Mouse (Mus musculus) testis, adult 2 months (tissue): ENCODE results near the gene Lmntd1. TPM values are rescaled to one million over a fixed set of nuclear protein-coding genes. Genes with fewer than 3 reads are reported as not detected.
"Not testable (repeated sequence)": the region's sequence is repeated elsewhere in the genome, so short reads cannot be mapped to it uniquely, and the experiment has no call there.

ENCODE experiments used
- H3K27ac ChIP-seq: fragments of 200-500 bp; 2 replicates; pipeline ENCODE4 v1.5.1; 2012; ENCODE audit warnings: low read depth, low read length; ENCODE audit not compliant: control insufficient read depth, insufficient read depth
- H3K27me3 ChIP-seq: fragments of 200-500 bp; 2 replicates; pipeline ENCODE4 v1.6.1; 2012; ENCODE audit warnings: mild to moderate bottlenecking, low read length, moderate library complexity; ENCODE audit not compliant: control insufficient read depth, insufficient read depth
- H3K36me3 ChIP-seq: fragments of 200-500 bp; 2 replicates; pipeline ENCODE4 v1.6.1; 2012; ENCODE audit warnings: mild to moderate bottlenecking, low read length; ENCODE audit not compliant: control insufficient read depth, insufficient read depth
- H3K4me1 ChIP-seq: fragments of 200-500 bp; 2 replicates; pipeline ENCODE4 v1.6.1; 2012; ENCODE audit warnings: low read length; ENCODE audit not compliant: control insufficient read depth, insufficient read depth
- H3K4me3 ChIP-seq: fragments of 200-500 bp; 2 replicates; pipeline ENCODE4 v1.5.1; 2012; ENCODE audit warnings: low read depth, mild to moderate bottlenecking, low read length, moderate library complexity, mixed read lengths; ENCODE audit not compliant: control insufficient read depth
- CTCF ChIP-seq: fragments of 200-500 bp; IDR thresholded peaks from 2 replicates; pipeline ENCODE4 v1.5.1; 2012; ENCODE audit warnings: low read depth, mild to moderate bottlenecking, inconsistent platforms, low read length, moderate library complexity; ENCODE audit not compliant: control insufficient read depth, insufficient read depth, insufficient replicate concordance
- POLR2A ChIP-seq: fragments of 200-500 bp; IDR thresholded peaks from 2 replicates; pipeline ENCODE4 v1.6.1; 2012; ENCODE audit warnings: low read depth, mild to moderate bottlenecking, inconsistent platforms, low read length, moderate library complexity; ENCODE audit not compliant: control insufficient read depth
- polyA plus RNA-seq: library from polyadenylated mRNA; depleted of rRNA; stranded (reverse); fragments of >200 nt; gene quantifications from 2 replicates; pipeline ENCODE4 v1.2.3, GENCODE M21; 2012

Gene Lmntd1
- polyA plus RNA-seq, 1 experiment, result 37.9 TPM

DNA sequence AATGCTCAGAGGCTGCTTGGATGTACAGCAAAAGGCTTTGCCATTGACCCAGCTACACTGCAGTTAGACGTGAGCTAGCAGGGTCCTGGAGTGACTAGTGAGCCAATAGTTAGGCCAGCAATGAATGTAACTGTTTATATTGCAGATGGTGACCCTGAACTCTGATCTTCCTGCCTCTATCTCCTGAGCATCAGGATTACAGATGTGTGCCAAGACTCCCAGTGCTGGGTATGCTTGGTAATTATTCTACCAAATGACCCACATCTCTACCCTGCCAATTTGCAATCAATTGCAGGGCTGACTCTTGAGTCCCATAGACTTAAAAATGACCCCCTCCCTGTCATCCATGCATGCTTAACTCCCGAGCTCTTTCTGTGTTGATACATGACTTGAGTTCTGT lies 269.4 kb downstream of the Lmntd1 start:
- Histone ChIP-seq H3K36me3 (no peaks in the 10 kb centered on the region), H3K27me3 (no peaks in the 10 kb centered on the region), H3K4me1 (peaks cover 22% of the 10 kb centered on the region), H3K4me3 (no peak overlapping the region), H3K27ac (no peak overlapping the region)
- no peak for TF ChIP-seq POLR2A
- no peak for TF ChIP-seq CTCF

DNA sequence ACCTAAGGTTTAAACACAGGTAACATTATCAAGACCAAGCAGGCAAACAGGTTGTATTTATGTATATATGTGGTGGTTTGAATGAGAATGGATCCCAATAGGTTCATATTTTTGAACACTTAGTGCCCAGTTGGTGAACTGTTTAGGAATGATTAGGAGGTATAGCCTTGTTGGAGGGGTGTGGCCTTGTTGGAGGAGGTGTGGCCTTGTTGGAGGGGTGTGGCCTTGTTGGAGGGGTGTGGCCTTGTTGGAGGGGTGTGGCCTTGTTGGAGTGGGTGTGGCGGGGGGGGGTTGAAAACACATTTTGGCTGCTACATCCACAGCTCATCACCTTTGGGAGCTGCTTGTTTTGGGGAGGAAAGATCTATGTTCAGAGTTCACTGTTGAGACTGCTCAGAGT lies 270.7 kb downstream of the Lmntd1 start:
- no peak overlapping the region for H3K4me3 ChIP-seq
- TF ChIP-seq POLR2A (no peak), CTCF (no peak)
- H3K27me3 ChIP-seq, result no peaks in the 10 kb centered on the region
- H3K36me3 ChIP-seq, result no peaks in the 10 kb centered on the region
- H3K4me1 ChIP-seq, result peaks cover 25% of the 10 kb centered on the region
- no peak overlapping the region for H3K27ac ChIP-seq

DNA sequence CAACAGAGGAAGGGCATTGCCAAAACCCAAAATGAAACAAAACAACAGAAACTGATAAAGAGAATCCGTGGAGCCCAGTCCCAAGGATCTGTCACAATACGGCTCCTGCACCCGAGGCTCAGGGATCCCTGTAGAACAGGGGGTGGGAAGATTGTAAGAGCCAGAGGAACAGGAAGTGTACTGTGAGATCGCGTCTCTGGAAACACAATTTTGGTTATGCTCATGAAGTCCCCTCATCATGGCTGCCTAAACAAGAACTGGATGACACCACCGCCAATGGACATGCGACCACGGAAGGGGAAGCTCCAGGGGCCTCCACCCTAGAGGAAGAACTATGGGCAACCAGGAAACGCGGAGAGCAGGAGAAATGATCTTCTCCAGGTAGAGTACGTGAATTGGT lies 271.3 kb downstream of the Lmntd1 start:
- Histone ChIP-seq H3K4me1 (peaks cover 23% of the 10 kb centered on the region), H3K27ac (no peak overlapping the region), H3K27me3 (no peaks in the 10 kb centered on the region), H3K36me3 (no peaks in the 10 kb centered on the region), H3K4me3 (no peak overlapping the region)
- TF ChIP-seq CTCF (no peak), POLR2A (no peak)

DNA sequence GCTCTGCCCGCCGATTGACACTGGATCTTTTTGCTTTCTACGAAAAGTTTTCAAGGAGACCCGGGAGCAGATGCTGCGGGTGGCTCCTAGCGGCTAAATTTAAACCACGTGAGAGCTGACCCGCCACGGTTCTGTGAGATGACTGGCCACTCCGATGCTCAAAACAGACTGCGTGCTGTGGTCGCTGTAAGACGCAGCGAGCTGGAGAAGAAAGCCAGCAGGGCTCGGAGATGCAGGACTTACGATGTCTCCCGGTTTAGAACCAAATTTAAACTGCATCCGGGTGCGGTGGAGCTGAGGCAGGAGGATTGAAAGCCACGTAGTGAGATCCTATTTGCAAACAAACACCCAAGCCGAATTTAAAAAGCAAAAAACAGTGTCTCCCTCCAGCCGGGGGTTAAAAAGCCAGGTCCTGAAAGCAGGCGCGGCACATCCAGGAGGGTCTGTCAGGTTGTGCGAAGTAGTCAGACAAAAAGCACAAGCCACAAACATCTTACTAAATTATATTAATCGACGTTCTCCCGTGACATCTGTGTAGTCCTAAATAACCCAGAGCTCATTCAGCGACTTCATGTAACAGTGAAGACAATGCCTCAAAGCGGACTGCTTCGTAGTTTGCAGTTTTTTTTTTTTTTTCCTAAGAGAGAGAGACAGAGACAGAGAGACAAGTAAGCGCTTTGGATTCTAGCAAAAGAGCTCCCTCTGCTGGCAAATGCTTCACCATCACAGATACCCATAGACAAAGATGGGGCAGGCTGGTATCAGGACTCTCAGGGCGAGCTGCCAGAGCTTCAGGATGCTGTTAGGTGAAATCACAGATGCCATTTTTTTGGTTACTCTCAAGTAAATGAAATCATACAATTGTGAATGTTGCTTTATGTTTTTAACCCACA lies 272.6 kb downstream of the Lmntd1 start:
- peak overlapping the region; percentile 69 for H3K4me3 ChIP-seq
- H3K4me1 ChIP-seq, result peaks cover 21% of the 10 kb centered on the region
- TF ChIP-seq CTCF (peak; percentile 15; the same call in 1 of the 2 replicates), POLR2A (peak; percentile 53; the same call in 1 of the 2 replicates)
- H3K27ac ChIP-seq, result peak overlapping the region; percentile 68
- no peaks in the 10 kb centered on the region for H3K27me3 ChIP-seq
- no peaks in the 10 kb centered on the region for H3K36me3 ChIP-seq

DNA sequence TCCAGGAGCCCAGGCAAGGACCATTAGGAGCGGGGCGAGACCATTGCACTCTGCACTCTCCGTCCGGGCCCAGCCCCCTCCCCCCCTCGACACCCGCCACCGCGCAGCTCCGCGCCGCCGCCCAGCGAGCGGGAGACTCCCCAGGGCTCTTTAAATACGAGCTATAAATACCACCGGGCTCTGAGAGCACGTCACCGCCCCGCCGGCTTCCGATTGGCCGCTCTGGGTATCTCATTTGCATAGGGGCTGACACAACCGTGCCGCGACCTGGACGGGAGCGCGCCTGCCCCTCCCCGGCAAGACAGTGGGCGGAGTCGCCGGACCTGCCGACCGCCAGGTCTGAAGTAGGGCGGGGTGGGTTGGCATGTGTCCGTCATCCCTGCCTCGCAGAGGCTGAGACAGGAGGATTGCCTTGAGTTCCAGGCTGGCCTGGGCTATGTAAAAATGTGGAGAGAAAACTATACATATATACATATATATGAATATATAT lies 273.4 kb downstream of the Lmntd1 start:
- TF ChIP-seq POLR2A (peak; percentile 76), CTCF (no peak)
- no peaks in the 10 kb centered on the region for H3K36me3 ChIP-seq
- no peaks in the 10 kb centered on the region for H3K27me3 ChIP-seq
- peaks cover 21% of the 10 kb centered on the region for H3K4me1 ChIP-seq
- peak overlapping the region; percentile 73 for H3K4me3 ChIP-seq
- H3K27ac ChIP-seq, result peak overlapping the region; percentile 90

DNA sequence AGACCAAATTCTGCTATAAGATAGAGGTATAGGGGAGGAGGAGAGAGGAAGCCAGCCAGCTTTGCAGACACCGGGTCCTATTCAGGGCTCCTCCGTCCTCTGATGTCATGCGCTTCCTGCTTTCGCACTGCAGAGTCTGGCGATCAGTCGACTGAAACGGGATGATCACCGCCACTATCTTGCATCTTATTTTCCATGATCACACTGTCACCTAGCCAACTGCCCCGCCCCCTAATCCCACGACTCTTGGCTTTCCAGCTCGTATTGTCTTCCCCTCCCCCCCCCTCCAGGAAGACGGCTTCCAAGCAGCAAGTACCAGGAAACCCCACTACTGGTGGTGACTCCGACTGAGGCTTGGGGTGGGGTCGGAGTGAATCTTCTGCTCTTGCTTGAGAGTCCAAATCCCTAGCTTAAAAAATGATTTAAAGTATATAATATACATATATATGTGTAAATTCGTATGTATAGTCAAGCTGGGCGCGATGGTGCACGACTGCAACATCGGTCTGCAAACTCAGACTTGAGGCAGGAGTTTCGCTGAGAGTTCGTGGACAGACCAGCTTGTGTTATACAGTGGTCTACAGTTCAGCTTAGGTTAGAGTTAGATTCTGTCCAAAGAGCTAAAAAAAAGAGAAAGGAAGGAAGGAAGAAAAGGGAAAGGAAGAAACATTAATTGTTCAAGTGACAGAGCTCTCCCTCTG lies 274.0 kb downstream of the Lmntd1 start:
- TF ChIP-seq CTCF, result no peak
- Histone ChIP-seq H3K4me3 (peak overlapping the region; percentile 73), H3K27ac (peak overlapping the region; percentile 90), H3K27me3 (no peaks in the 10 kb centered on the region), H3K4me1 (peaks cover 21% of the 10 kb centered on the region), H3K36me3 (no peaks in the 10 kb centered on the region)

DNA sequence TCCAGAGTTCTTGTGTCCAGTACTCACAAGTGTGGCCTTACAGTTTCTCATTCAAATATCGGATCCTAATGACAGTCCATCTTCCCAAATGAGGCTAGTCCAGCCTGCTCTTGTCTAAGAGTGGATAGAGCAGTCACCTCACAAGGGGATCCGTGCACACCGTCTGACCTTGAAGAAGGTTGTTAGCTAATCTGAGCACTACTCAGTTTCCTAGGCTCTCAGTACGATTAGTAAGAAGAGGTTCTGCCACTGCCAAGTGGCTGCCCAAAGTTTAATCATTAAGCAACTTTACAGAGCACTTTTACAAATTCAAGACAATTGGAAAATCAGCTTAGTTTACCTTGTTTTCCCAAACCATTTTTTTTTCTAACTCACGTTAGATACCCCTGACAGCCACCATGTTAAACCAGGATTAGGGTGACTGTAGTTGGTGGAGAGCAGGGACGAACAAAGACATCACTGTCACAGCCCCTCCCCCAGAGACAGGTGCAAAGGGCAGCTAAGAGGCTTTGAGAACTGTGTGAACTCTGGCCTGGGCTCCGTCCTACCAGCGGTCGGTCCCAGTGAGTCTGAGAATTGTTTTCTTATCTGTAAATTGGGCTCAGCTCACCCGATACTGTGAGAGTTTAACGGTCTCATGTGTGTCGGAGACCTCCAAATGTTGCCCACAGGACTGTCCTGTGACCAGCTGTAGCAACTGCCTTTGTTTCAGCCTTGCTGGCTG lies 275.4 kb downstream of the Lmntd1 start:
- Histone ChIP-seq H3K4me3 (no peak overlapping the region), H3K27ac (no peak overlapping the region)

DNA sequence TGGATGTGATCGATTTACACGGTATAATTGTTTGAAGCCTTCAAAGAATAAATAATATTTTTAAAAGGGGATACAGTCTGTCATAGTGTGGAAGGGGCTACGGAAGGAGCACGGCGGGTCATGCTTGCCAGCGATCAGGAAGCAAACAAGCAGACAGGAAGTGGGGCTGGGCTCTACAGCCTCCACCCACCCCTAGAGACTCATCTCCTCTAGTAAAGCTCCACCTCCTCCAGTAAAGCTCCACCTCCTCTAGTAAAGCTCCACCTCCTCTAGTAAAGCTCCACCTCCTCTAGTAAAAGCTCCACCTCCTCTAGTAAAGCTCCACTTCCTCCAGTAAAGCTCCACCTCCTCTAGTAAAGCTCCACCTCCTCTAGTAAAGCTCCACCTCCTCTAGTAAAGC lies 276.6 kb downstream of the Lmntd1 start:
- peaks cover 17% of the 10 kb centered on the region for H3K4me1 ChIP-seq
- not testable (repeated sequence) for H3K27ac ChIP-seq, H3K4me3 ChIP-seq, H3K27me3 ChIP-seq, H3K36me3 ChIP-seq

More for the DNA sequence above, 275.4 kb downstream of the Lmntd1 start:
- H3K36me3 ChIP-seq, result no peaks in the 10 kb centered on the region
- no peak for TF ChIP-seq CTCF
- TF ChIP-seq POLR2A, result no peak
- H3K27me3 ChIP-seq, result no peaks in the 10 kb centered on the region
- peaks cover 21% of the 10 kb centered on the region for H3K4me1 ChIP-seq
